In the genomic region with DNA sequence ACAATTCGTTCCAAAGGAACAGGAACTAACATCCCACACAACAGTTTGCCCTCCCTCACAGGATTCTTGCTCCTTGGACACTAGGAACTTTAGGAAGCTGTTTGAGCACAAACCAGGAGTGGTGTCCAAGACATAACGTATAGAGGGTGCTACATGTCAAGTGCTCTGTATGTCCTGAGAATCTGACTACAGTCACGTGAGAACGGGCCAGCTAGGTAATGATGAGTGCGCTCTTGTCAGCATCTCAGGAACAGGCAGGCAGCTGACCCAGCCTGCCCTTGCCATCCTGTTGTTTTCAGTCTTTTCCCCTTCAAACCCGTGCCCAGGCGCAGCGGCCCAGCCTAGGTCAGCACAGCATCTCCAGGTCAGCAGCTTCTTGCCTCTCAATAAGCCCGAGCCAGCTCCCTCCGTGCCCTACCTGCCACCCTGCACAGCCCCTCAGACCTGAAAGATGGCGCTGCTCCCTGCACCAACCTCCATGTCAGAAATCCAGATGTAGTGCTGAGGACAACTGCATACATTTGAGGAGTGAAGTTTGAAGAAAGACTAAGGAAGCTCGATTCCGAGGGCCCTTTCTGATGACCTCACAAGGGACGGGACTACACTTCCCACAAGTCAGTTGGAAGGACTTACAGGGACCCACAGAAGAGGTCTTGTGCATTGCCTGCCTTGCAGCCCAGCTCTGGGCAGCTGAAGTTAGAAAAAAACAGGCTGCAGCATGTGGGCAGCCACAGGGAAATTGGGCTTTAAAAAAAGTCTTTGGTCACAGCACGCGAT, we compare ENCODE assay signal across 8 mouse cellular contexts. TPM values are rescaled to one million over a fixed set of nuclear protein-coding genes. Genes with fewer than 3 reads are reported as not detected.
A peak's percentile ranks its signal among the peaks of the same experiment; 100 is the strongest.
DNase-seq lines count a peak whose midpoint lies in the region; ATAC-seq lines count a peak whose summit lies in the region.
"Not testable (repeated sequence)": the region's sequence is repeated elsewhere in the genome, so short reads cannot be mapped to it uniquely, and the experiment has no call there.

No protein-coding gene starts in this region.

- H3K27ac ChIP-seq in hindbrain, embryonic 14.5 days: 0 out of 2 replicates have a peak overlapping the region, but pooled peaks have one; percentile 21

- peak overlapping the region; percentile 78 for H3K9ac ChIP-seq in hindbrain, embryonic 14.5 days

- H3K4me2 ChIP-seq in hindbrain, embryonic 14.5 days (replicated peaks): peak overlapping the region; percentile 77

- H3K27me3 ChIP-seq in hindbrain, embryonic 14.5 days (ENCODE audit: control insufficient read depth, insufficient read depth, low read length): not testable (repeated sequence)

- H3K4me3 ChIP-seq in hindbrain, embryonic 14.5 days (replicated peaks; ENCODE audit: low read length): peak overlapping the region; percentile 53

- not testable (repeated sequence) for H3K36me3 ChIP-seq in hindbrain, embryonic 14.5 days (replicated peaks; ENCODE audit: control insufficient read depth, insufficient read depth)

- DNase-seq in R1 (ENCODE audit: low read depth, low spot score): peak; percentile 96
- DNase-seq in cerebellum, postnatal 25 days: peak; percentile 85 to 88
- DNase-seq in frontal cortex, postnatal 25 days (ENCODE audit: low spot score in 2 of 2): peak; percentile 66 to 75
- peak; percentile 86 for DNase-seq in hindbrain, embryonic 14.5 days (ENCODE audit: low spot score)
- DNase-seq in layer of hippocampus, postnatal 36 days: peak; percentile 85 to 86
- peak; percentile 95 for DNase-seq in lung, postnatal 36 days
- DNase-seq in retina, postnatal 1 day: peak; percentile 95
- DNase-seq in urinary bladder, adult 18-20 months (ENCODE audit: low spot score in 2 of 2): peak; percentile 75 to 77

- not testable (repeated sequence) for H3K9me3 ChIP-seq in hindbrain, embryonic 14.5 days (ENCODE audit: control insufficient read depth, low read length)

- WGBS in hindbrain, embryonic 14.5 days: 19% methylated on average over 16 of the region's 16 CpGs

- ATAC-seq in hindbrain, embryonic 14.5 days (ENCODE audit: low FRiP score): peak; percentile 100

- not testable (repeated sequence) for H3K4me1 ChIP-seq in hindbrain, embryonic 14.5 days (replicated peaks; ENCODE audit: control insufficient read depth, insufficient read depth, low read length)

RNA-seq across cellular contexts. Expression of gene Zfp738, which starts 3.7 kb away (rescaled TPM):
- 13.4 and 13.6 TPM in 2 replicates for polyA plus RNA-seq in hindbrain, embryonic 14.5 days (2014; fragmentation: Nextera tagmentation; extraction: Ambion mirVana)
- 10 to 100 TPM; 23.5 to 28.6 TPM for total RNA-seq in layer of hippocampus, postnatal 36 days (2021)

RNA-seq across cellular contexts. Expression of gene Zfp729a, which starts 45.6 kb away (rescaled TPM):
- polyA plus RNA-seq in hindbrain, embryonic 14.5 days (2014; fragmentation: Nextera tagmentation; extraction: Ambion mirVana): 3.4 and 6.1 TPM in 2 replicates
- total RNA-seq in layer of hippocampus, postnatal 36 days (2021): 1 to 10 TPM; 8.9 to 9.0 TPM

RNA-seq across cellular contexts. Expression of gene Gm49345, which starts 45.6 kb away (rescaled TPM):
- polyA plus RNA-seq in hindbrain, embryonic 14.5 days (2014; fragmentation: Nextera tagmentation; extraction: Ambion mirVana): not detected in 2 replicates
- total RNA-seq in layer of hippocampus, postnatal 36 days (2021): 1 to 10 TPM in 1 of 2 experiments, under 1 TPM in 1; 0.20 to 1.8 TPM

RNA-seq across cellular contexts. Expression of gene Zfp65, which starts 45.8 kb away (rescaled TPM):
- 4.3 and 4.5 TPM in 2 replicates for polyA plus RNA-seq in hindbrain, embryonic 14.5 days (2014; fragmentation: Nextera tagmentation; extraction: Ambion mirVana)
- 10 to 100 TPM; 12.5 to 14.6 TPM for total RNA-seq in layer of hippocampus, postnatal 36 days (2021)

Comparison
In these comparisons a context has a peak if more than half of its experiments do, and no peak if none do; other contexts are left out.
1. Peak in every context shown above with its lines: DNase-seq, ATAC-seq, H3K4me3 ChIP-seq and H3K27ac ChIP-seq.